Mouse (Mus musculus) limb, embryonic 11.5 days (tissue): ENCODE measurements at regions not wholly inside any gene's neighbourhood (a gene's known extent, or its start where the extent isn't known, plus 50 kb on each side); places are given as distances from the start of the nearest gene placed in this dataset.

Experiments
- ATAC-seq: fragments of 200-750 bp; cut with Nextera tagmentation; 2 replicates; pipeline ENCODE4 v1.8.0; 2017; ENCODE audit warnings: low read depth; ENCODE audit not compliant: insufficient number of reproducible peaks, low FRiP score, low TSS enrichment
- DNase-seq: peaks from one replicate; pipeline ENCODE4 v3.0.0-alpha.2; 2015; ENCODE audit warnings: low spot score
- H3K27ac ChIP-seq: fragments of 300-500 bp; sonication (generic); replicated peaks from 2 replicates; pipeline ENCODE4 v1.5.1; 2014; ENCODE audit warnings: low read depth, mild to moderate bottlenecking, low read length
- H3K27me3 ChIP-seq: fragments of 300-500 bp; sonication (generic); 2 replicates; pipeline ENCODE4 v1.6.1; 2014; ENCODE audit warnings: mild to moderate bottlenecking, low read length, mixed read lengths; ENCODE audit not compliant: control insufficient read depth, insufficient read depth
- H3K36me3 ChIP-seq: fragments of 300-500 bp; sonication (generic); 2 replicates; pipeline ENCODE4 v1.6.1; 2014; ENCODE audit warnings: mild to moderate bottlenecking, low read length, moderate library complexity, mixed read lengths; ENCODE audit not compliant: control insufficient read depth, insufficient read depth
- H3K4me1 ChIP-seq: fragments of 300-500 bp; sonication (generic); 2 replicates; pipeline ENCODE4 v1.6.1; 2014; ENCODE audit warnings: low read length, mixed read lengths; ENCODE audit not compliant: control insufficient read depth, insufficient read depth
- H3K4me2 ChIP-seq: fragments of 300-500 bp; sonication (generic); 2 replicates; pipeline ENCODE4 v1.6.1; 2014; ENCODE audit warnings: low read depth, mild to moderate bottlenecking, moderate library complexity; ENCODE audit not compliant: severe bottlenecking
- H3K4me3 ChIP-seq: fragments of 300-500 bp; sonication (generic); 2 replicates; pipeline ENCODE4 v1.5.1; 2014; ENCODE audit warnings: low read depth, low read length
- H3K9ac ChIP-seq: fragments of 300-500 bp; sonication (generic); 2 replicates; pipeline ENCODE4 v1.6.1; 2014; ENCODE audit warnings: mild to moderate bottlenecking, low read length
- H3K9me3 ChIP-seq: fragments of 300-500 bp; sonication (generic); 2 replicates; pipeline ENCODE4 v1.6.1; 2016; ENCODE audit warnings: low read length; ENCODE audit not compliant: control insufficient read depth
- WGBS: fragments of 180-500 bp; shearing (Covaris S2); extraction: QIAGEN DNeasy Blood & Tissue Kit; methylation state at CpG from one replicate; pipeline ENCODE4 v1.1.7; 2014; 5-methylcytosine and 5-hydroxymethylcytosine counted together

DNA sequence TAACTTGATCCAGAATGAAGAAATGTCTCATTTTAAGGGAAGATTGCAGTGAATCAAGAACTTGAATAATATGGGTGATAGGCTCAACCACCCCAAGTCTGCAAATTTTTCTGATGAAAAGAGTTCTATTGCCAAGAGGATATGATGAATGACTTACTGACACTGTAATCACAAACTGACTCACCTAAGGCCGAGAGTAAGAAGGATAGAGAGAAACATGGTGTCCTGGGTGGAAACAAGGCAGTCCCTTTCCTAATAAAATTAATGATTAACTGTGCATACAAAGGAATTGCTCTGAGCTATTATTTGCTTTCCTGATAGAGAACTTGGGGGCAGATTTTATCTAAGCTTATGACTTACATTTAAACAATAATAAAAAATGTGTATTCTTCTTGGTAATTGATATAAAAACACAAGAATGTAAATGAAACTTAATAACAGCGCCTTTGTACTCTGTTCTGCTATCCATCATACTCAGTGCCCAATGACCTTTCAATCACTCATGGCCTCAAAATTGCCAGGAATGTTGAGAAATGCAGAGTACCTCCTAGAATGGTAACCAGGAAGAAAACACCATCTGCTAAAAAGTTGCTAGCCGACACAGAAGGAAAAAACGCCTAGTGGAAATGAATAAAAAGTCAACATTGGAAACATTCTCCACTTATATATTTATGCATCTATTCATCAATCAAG is 606.7 kb downstream of the Efnb2 start:
- H3K4me3 ChIP-seq, result no peak overlapping the region
- H3K4me2 ChIP-seq, result no peak overlapping the region
- H3K27me3 ChIP-seq, result no peaks in the 10 kb centered on the region
- no peak for ATAC-seq
- no peak overlapping the region for H3K27ac ChIP-seq
- H3K36me3 ChIP-seq, result no peaks in the 10 kb centered on the region
- H3K4me1 ChIP-seq, result peaks cover 4% of the 10 kb centered on the region; the same call in 1 of the 2 replicates
- DNase-seq, result no peak
- no peaks in the 10 kb centered on the region for H3K9me3 ChIP-seq
- 73% methylated on average over 4 of the region's 4 CpGs for WGBS
- H3K9ac ChIP-seq, result no peak overlapping the region

DNA sequence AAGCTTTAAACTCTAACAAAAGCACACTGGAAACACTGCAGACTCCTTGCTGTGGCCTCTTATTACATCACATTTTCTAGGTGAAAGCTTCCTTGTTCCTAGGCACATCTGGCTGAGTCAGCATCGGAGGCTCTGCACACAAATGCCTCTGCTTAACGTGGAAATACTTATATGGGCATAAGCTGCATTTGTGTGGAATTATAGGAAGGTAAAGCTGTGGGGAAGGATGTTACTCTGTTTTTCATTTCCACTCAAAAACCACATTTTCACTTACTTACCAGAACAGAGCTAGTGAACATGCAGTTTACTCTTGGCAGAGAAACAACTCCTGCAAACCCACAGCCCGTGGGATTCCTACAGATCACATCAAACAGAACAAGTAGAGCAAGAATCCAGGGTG is 609.9 kb downstream of the Efnb2 start:
- H3K4me2 ChIP-seq, result no peak overlapping the region
- peaks cover 4% of the 10 kb centered on the region; the same call in 1 of the 2 replicates for H3K4me1 ChIP-seq
- H3K9me3 ChIP-seq, result no peaks in the 10 kb centered on the region
- no peak for ATAC-seq
- H3K27ac ChIP-seq, result no peak overlapping the region
- DNase-seq, result peak; percentile 47
- no peak overlapping the region for H3K4me3 ChIP-seq
- no peaks in the 10 kb centered on the region for H3K27me3 ChIP-seq
- no peaks in the 10 kb centered on the region for H3K36me3 ChIP-seq
- 29% methylated on average over 3 of the region's 3 CpGs for WGBS
- no peak overlapping the region for H3K9ac ChIP-seq

DNA sequence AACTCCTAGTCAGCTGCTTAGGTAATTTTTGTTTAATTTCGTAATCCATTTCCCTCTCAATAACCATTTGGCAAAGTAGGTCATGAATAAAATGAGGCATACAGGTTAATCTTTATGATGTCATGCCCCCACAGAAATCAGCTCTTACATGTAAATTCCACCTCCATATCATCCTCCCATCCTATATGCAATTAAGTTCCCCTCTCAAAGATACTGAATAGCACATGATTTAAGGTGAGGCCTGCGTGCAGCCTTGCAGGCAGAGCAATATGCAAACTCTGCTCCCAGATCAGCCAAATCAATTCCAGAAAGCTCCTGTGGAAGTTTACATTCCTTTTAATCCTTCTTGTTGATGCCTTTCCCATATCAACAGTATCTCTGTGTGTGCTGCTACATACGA is 610.3 kb downstream of the Efnb2 start:
- 45% methylated on average over 3 of the region's 3 CpGs for WGBS
- DNase-seq (no peak), ATAC-seq (no peak)
- Histone ChIP-seq H3K4me3 (no peak overlapping the region), H3K9me3 (no peaks in the 10 kb centered on the region), H3K4me2 (no peak overlapping the region), H3K27me3 (no peaks in the 10 kb centered on the region), H3K4me1 (peaks cover 4% of the 10 kb centered on the region; the same call in 1 of the 2 replicates), H3K36me3 (no peaks in the 10 kb centered on the region), H3K27ac (no peak overlapping the region), H3K9ac (no peak overlapping the region)

DNA sequence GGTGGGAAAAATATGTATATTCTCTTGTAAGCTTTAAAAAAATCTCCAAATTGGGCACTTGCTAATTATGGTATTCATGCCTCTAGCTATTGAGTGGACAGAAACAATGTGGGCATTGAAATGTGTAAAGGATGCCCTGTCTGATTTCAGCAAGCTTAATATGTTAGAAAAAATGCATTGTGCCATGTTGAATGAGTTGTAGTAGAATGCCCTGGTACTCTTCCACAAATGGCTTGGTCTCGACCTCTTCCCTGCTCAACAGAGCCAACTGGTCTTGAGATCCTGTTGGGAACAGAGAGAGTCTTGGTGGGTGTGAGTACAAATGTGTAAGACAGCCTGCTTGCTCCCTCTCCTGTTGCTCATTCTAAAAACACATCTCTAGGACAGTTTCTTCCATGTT is 616.1 kb downstream of the Efnb2 start:
- Histone ChIP-seq H3K27me3 (no peaks in the 10 kb centered on the region), H3K27ac (no peak overlapping the region), H3K4me3 (no peak overlapping the region), H3K36me3 (no peaks in the 10 kb centered on the region), H3K9me3 (no peaks in the 10 kb centered on the region), H3K4me1 (no peaks in the 10 kb centered on the region), H3K9ac (no peak overlapping the region), H3K4me2 (no peak overlapping the region)
- no peak for DNase-seq
- no peak for ATAC-seq
- WGBS, result 88% methylated on average over 1 of the region's 1 CpGs

DNA sequence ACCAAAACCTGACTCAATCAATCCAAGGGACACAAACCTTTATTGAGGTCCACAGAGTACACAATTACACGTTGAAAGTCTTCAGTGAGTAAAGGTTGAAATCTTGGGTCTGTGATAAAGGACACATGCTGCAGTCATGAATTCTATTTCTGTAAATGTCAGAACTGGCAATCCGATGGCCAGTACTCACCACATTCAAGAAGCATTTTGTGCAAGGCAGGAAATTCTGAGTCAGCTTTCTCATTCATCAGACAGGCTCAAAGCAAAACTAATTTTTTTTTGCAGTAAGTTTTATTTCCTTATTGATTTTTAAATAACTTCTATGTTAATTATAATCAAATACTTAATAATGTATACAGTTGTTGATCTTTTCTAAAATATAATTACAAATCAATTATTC is 616.7 kb downstream of the Efnb2 start:
- Histone ChIP-seq H3K36me3 (no peaks in the 10 kb centered on the region), H3K4me2 (no peak overlapping the region), H3K4me3 (no peak overlapping the region), H3K27me3 (no peaks in the 10 kb centered on the region), H3K9ac (no peak overlapping the region), H3K4me1 (no peaks in the 10 kb centered on the region), H3K9me3 (no peaks in the 10 kb centered on the region), H3K27ac (no peak overlapping the region)
- WGBS, result 83% methylated on average over 2 of the region's 2 CpGs
- DNase-seq, result no peak
- ATAC-seq, result no peak

DNA sequence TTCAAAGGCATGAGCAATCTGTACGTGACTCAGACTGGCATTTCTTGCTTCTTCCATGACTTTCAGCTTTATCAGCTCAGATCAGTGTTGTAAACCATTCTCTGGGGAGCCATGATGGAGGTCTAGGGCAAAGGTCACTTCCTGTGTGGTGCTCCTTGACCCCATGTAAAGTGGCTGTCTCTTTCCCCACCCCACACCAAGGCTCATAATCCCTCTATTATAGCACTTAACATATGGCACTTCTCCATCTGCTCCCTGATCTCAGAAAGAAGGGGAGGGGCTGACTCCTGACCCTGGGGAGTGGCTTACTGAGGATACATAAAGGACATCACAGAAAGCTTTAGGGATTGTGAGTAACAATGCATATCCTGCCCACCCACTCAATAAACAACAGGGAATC is 623.1 kb downstream of the Efnb2 start:
- no peaks in the 10 kb centered on the region for H3K36me3 ChIP-seq
- no peaks in the 10 kb centered on the region for H3K27me3 ChIP-seq
- H3K4me1 ChIP-seq, result no peaks in the 10 kb centered on the region
- H3K9me3 ChIP-seq, result no peaks in the 10 kb centered on the region
- ATAC-seq (no peak), DNase-seq (no peak)
- no peak overlapping the region for H3K27ac ChIP-seq
- WGBS, result 23% methylated on average over 1 of the region's 1 CpGs
- no peak overlapping the region for H3K9ac ChIP-seq
- no peak overlapping the region for H3K4me3 ChIP-seq
- no peak overlapping the region for H3K4me2 ChIP-seq

DNA sequence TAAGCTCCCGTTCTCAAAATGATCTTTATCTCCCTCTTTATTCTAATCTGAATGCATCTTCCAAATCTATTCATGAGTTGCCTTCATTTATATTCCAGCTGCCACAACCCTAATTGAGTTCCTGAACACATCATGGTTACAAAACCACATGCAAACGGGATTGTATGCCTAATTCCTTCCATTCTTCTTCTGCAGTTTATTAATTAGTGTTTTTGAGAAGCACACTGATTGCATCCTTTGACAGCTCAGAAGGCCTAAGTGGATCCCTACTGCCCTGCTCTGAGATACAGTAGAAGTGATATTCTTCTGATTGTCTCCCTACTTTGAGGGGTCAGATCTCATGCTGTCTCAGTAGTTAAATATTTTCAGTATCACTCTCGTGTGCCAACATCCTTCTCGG is 649.9 kb downstream of the Efnb2 start:
- H3K4me2 ChIP-seq, result no peak overlapping the region

DNA sequence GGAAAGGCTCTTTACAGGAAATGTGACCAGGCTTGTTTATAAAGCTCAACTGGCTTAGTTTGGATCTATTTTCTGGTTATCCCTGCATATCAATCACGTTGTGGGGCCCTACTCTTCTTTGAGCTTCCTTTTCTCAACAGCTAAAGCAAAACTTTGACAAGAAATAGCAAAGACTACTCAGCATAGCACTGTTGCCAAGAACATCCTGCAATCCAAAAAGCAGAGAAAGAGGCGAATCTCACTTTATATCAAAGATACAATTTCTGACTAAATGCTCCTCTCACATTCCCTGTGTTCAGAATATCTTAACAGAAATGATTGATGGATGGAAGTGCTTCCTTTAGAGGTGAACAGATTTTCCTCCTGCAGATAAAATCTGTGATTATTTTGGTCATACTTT is 666.1 kb downstream of the Efnb2 start:
- no peaks in the 10 kb centered on the region for H3K4me1 ChIP-seq
- no peak for ATAC-seq
- WGBS, result 62% methylated on average over 2 of the region's 2 CpGs

More for the DNA sequence above, 649.9 kb downstream of the Efnb2 start:
- Histone ChIP-seq H3K27ac (no peak overlapping the region), H3K9ac (no peak overlapping the region), H3K27me3 (no peaks in the 10 kb centered on the region), H3K4me3 (no peak overlapping the region), H3K4me1 (no peaks in the 10 kb centered on the region), H3K9me3 (no peaks in the 10 kb centered on the region), H3K36me3 (no peaks in the 10 kb centered on the region)
- 71% methylated on average over 4 of the region's 4 CpGs for WGBS
- DNase-seq (no peak), ATAC-seq (no peak)

DNA sequence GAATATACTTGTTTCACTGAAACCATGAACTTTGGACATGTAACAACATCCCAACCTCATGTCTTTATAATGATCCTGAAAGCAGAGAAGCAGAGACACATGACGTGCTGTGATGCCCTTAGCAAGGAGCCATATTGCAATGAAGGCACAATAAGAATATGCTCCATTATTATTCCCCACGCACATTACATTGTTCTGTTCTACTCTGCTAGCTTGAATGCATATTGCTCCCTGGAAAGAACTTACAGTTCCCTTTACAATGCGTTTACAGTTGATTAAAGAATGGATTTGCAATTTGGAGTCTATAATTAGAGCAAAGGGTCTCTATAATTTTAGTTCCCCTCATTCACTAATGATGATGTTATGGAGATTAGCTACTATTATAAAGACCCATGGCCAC is 672.2 kb downstream of the Efnb2 start:
- 91% methylated on average over 3 of the region's 3 CpGs for WGBS
- no peak for ATAC-seq
- Histone ChIP-seq H3K9me3 (no peaks in the 10 kb centered on the region), H3K36me3 (no peaks in the 10 kb centered on the region), H3K27me3 (no peaks in the 10 kb centered on the region), H3K4me3 (no peak overlapping the region), H3K9ac (no peak overlapping the region), H3K27ac (no peak overlapping the region), H3K4me2 (no peak overlapping the region), H3K4me1 (no peaks in the 10 kb centered on the region)
- DNase-seq, result no peak

More for the DNA sequence above, 666.1 kb downstream of the Efnb2 start:
- H3K9ac ChIP-seq, result no peak overlapping the region
- H3K36me3 ChIP-seq, result no peaks in the 10 kb centered on the region
- no peaks in the 10 kb centered on the region for H3K27me3 ChIP-seq
- no peak for DNase-seq
- H3K4me2 ChIP-seq, result no peak overlapping the region
- H3K9me3 ChIP-seq, result no peaks in the 10 kb centered on the region
- no peak overlapping the region for H3K4me3 ChIP-seq
- H3K27ac ChIP-seq, result no peak overlapping the region
